Mouse (Mus musculus) layer of hippocampus, adult 9-11 months (tissue): Measurements from ENCODE around the gene P2rx2.

Experiments
- DNase-seq: peaks from one replicate; pipeline ENCODE4 v3.0.0; 2022

The P2rx2 gene

GRCm38 (mm10) chr5:110313127-110313526, 29.9 kb downstream of the P2rx2 start:
- DNase-seq: no peak

GRCm38 (mm10) chr5:110308861-110309260, 34.2 kb downstream of the P2rx2 start:
- DNase-seq: no peak

GRCm38 (mm10) chr5:110300591-110300990, 42.4 kb downstream of the P2rx2 start:
- DNase-seq: no peak

DNA sequence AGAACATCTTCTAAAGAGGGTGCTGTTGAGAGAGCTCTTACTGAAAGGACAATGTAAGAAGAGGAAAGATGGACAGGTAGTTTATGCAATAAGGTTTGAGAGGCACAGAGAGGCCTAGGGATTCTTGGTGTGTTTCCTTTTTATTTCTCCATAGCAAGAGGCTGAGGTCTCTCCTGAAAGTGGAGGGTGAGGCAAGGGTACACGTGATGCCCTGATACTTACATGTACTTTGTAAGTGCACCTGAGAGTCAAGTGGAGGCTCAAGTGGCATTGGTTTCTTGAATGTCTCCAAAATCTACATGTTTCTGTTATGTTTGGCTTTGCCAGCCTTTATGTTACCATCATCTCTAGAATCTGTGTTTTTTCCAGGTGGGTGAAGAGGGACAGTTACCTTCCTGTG, 46.4 kb downstream of the P2rx2 start:
- DNase-seq: no peak

GRCm38 (mm10) chr5:110291649-110292048, 51.4 kb downstream of the P2rx2 start:
- no peak for DNase-seq
